Mouse (Mus musculus): ENCODE measurements at regions not wholly inside any gene's neighbourhood (a gene's known extent, or its start where the extent isn't known, plus 50 kb on each side); places are given as distances from the start of the nearest gene placed in this dataset.

DNA sequence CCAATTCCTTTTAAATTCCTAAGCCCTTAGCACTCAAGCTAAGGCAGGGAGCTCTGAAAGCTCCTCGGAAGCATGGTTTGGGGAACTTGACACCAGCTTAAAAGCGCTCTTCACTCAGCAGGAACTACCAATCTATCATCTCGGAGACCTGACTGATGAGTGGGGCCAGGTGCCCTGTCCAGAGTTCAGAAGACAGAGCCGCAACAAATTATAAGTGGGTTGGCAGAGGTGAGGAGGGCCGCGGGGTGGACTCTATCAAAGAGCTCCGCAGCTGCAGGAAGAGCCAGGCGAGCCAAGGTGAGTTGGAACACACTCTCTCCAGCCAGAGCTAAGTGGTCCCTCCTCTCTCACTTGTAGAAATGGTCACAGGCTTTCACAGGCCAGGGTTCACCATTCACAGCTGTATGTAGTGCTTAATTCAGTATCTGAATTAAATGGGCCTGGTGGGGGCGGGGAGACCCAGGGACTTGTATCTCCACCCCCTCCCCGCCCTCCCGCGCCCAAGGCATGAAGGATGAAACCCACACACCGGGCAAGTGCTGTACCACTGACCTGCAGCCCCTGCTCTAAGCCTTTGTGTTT is 180.8 kb downstream of the Stim2 start:
- DNase-seq (ENCODE audit: low spot score): no peak

GRCm38 (mm10) chr5:54180192-54180611 is 181.9 kb downstream of the Stim2 start:
- no peak for DNase-seq (ENCODE audit: low spot score)

GRCm38 (mm10) chr5:54180640-54181326 is 182.5 kb downstream of the Stim2 start:
- DNase-seq (ENCODE audit: low spot score): no peak

- no peak for DNase-seq (ENCODE audit: low spot score)
Measured at GRCm38 (mm10) chr5:54181327-54181863, 183.1 kb downstream of the Stim2 start.

GRCm38 (mm10) chr5:54182754-54183153 is 184.5 kb downstream of the Stim2 start:
- no peak for DNase-seq (ENCODE audit: low spot score)

- no peak for DNase-seq (ENCODE audit: low spot score)
Measured at GRCm38 (mm10) chr5:54185662-54186061, 187.4 kb downstream of the Stim2 start.

- no peak for DNase-seq (ENCODE audit: low spot score)
Measured at GRCm38 (mm10) chr5:54186076-54186676, 187.9 kb downstream of the Stim2 start.

- DNase-seq (ENCODE audit: low spot score): no peak
Measured at GRCm38 (mm10) chr5:54191688-54192087, 193.4 kb downstream of the Stim2 start.

- no peak for DNase-seq (ENCODE audit: low spot score)
Measured at GRCm38 (mm10) chr5:54194846-54195245, 196.5 kb downstream of the Stim2 start.

DNA sequence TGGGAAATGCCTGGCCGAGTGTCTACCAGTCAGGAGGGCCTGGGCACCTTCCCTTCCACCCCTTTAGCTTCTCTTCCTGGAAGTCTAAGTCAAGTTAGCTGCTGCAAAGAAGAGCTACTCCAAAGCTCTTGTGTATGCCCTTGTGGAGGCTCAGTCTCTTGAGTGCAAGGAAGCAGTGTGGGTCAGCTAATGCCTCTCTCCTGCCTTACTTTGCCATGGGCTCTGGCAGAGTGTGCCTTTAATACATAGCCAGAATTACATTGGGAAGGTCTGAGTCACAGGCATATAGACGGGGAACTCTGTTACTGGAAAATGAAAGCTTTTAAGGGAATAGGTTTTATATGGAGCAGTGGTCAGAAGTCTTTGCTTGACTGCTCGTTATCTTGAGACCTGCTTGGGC is 201.7 kb downstream of the Stim2 start:
- no peak for DNase-seq (ENCODE audit: low spot score)

DNA sequence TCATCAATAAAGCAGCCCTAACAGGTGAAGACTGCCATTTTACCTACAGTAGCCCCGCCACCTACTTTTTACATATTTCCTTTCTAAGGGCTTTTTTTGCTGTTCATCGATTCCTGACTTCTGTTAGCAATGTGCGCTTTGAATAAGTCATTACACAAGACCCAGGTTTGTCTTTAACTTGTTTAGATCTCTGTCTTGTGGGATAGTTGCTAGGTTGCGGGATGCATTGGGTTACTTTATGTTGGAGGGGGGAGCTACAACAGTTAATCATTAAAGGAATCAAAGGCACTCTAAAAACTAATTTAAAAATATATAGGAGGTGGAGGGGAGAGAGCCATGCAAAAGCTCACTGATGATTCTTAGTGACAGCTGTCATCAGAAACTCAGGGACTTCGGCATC is 202.3 kb downstream of the Stim2 start:
- no peak for DNase-seq (ENCODE audit: low spot score)

DNA sequence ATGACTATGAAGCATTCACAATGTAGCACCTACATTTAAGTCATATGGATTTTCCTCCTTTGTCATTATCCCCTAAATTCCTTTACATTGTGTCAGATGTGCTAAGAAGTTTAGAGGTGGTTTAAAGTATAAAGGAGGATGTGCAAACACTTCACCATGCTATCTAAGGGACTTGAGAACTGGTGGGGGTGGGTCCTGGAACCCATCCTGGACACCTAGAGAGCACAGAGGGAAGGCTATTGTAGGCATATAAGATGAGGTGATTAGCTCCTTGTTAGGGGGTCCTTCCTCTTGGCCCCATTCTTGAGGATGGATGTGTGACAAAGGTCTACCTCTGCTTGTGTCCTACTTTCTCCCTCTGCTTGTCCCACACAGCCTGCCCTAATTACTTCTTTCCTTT is 213.2 kb downstream of the Stim2 start:
- DNase-seq (ENCODE audit: low spot score): no peak

- no peak for DNase-seq (ENCODE audit: low spot score)
Measured at GRCm38 (mm10) chr5:54212038-54212589, 213.8 kb downstream of the Stim2 start.

- no peak for DNase-seq (ENCODE audit: low spot score)
Measured at GRCm38 (mm10) chr5:54225031-54225430, 226.7 kb downstream of the Stim2 start.

- DNase-seq (ENCODE audit: low spot score): no peak
Measured at GRCm38 (mm10) chr5:54234580-54234979, 236.3 kb downstream of the Stim2 start.

GRCm38 (mm10) chr5:54235226-54235625 is 236.9 kb downstream of the Stim2 start:
- peak; percentile 60 for DNase-seq (ENCODE audit: low spot score)

DNA sequence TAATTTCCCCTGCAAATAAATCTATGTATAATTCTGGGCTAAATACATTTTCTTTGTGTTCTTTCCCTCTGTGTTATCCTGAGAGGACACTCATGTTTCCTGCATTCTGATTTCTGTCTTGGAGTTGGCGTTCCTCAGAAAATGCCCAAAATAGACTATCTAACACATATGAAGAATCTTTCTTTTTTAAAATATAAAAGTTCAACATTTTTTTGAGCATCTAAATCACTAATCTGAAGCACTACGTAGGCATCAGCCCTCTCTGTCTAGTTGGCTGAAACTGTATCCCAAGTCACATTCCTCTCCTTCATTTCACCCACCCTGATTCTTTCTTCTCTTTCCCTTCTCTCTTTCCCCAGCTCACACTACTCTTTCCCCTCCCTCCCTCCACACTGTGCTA is 238.9 kb downstream of the Stim2 start:
- DNase-seq (ENCODE audit: low spot score): no peak

DNA sequence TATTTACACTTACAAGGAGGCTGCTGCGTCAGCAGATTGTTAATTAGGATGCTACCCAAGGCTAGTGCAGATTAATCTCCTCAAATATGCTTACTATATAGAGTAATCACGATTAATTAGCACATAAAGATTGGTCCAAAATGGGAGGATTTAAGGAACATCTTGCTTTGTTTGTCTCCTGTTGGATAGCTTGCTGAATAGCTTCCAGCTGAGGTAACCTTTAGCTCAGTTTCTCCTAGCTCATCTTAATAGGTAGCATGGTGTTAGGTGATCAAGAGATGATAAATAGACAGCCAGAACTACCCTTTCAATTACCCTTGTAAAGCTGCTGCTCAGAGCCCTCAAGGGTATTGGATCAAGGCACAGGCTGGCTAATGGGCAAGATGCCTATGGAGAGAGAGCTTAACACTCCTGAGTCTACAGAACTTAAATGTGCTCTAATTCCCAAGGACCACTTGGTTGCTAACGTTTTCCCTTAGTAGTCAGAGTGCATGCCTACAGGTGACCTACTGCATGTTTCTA is 240.4 kb downstream of the Stim2 start:
- DNase-seq (ENCODE audit: low spot score): no peak

DNA sequence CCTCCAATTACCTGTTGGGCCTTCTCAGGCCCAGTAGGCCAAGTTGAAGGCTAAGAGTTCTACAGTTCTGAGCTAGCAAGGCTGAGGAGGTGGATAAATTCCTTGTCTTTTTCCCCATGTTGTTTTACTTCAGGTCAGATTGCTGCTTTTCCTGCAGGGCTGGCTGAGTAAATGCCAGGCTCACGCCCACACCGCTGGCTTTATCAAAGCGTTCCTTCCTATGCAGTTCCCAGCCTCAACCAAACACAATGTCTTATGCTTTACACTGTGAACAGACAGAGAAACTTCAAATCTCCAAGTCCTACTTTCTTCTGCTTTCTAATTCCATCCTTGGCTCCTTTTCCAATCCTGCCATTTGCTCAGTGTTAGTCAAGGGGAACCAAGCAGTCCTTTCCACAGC is 241.3 kb downstream of the Stim2 start:
- peak; percentile 18 for DNase-seq (ENCODE audit: low spot score)

DNA sequence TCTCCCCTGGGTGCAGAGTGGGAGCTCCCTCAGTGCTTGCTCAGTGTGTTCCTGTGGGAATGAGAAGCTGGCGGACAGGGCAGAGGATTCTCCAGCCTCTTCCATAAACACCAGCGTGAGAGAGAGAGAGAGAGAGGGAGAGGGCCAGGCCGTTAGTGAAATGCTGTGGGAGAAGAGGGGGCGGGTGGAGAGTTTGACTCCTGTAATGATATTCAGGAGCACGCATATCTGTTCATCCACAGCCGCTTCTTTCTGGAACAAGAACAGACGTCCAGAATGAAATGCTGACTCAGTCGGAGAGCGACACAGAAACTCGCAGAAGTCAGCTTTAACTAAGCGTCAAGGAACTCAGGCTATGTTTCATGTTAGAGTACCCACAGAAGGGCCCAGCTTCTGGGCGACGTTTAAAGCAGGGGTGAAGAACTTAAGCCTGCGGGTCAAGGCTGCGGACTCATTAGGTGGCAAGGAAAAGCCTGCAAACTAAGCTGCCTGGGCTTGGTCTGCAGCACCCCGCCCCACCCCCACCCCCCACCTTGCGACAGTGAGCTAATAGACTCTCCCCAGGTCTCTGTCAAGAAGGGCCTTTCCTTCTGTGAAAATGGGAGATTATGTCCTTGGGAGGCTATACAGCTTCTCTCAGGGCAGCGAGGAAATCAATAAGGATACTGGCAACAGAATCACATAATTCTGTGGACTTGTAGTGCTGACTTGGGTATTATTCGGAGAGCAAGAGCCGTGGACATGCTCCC is 243.0 kb downstream of the Stim2 start:
- DNase-seq (ENCODE audit: low spot score): no peak

DNA sequence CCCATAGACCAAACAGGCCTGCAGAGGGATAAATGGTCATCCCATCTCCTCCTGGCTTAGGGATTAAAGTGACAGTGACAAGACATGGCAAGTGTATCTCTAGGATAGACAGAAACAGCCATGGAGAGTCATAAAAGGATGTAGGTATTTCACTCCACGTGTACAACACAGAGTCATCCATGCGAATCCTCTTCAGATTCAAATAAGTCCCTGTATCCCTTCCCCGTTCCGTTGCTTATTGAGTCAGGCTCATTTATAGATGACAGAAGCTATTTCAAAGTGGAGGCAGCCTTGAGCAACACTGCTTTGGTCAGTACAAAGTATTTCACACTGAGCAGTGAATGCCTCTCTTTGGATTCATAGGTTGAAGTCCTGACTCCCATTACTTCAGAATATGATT is 243.8 kb downstream of the Stim2 start:
- no peak for DNase-seq (ENCODE audit: low spot score)

- DNase-seq (ENCODE audit: low spot score): no peak
Measured at GRCm38 (mm10) chr5:54252038-54252437, 253.7 kb downstream of the Stim2 start.

All from layer of hippocampus, adult 11-12 months (tissue).